Mouse (Mus musculus) activated CD4-positive, CD25-positive, alpha-beta regulatory T cell, adult 4 months (primary cell): ENCODE results near the gene Spag17. TPM values are rescaled to one million over a fixed set of nuclear protein-coding genes. Genes with fewer than 3 reads are reported as not detected.

Experiments used
- ATAC-seq: one replicate; pipeline ENCODE4 v1.8.0; 2017
- polyA plus RNA-seq, 2 experiments: library from polyadenylated mRNA; unstranded; fragments of 100-300 nt; shearing (Covaris generic); gene quantifications; one replicate each; pipeline ENCODE4 v1.2.1; 2017

Spag17 gene
- polyA plus RNA-seq, 2 experiments from 2014 or later, result not detected

GRCm38 (mm10) chr3:100164991-100165390 lies 279.8 kb downstream of the Spag17 start:
- ATAC-seq, result no peak

GRCm38 (mm10) chr3:100176031-100176430 lies 290.8 kb downstream of the Spag17 start:
- ATAC-seq, result no peak

GRCm38 (mm10) chr3:100180471-100180870 lies 295.3 kb downstream of the Spag17 start:
- no peak for ATAC-seq

- ATAC-seq, result no peak
Measured at GRCm38 (mm10) chr3:100189444-100189843, 304.2 kb downstream of the Spag17 start.

GRCm38 (mm10) chr3:100189861-100190260 lies 304.7 kb downstream of the Spag17 start:
- no peak for ATAC-seq
